Mouse (Mus musculus) heart, postnatal 36 days (tissue): ENCODE measurements at regions not wholly inside any gene's neighbourhood (a gene's known extent, or its start where the extent isn't known, plus 50 kb on each side); places are given as distances from the start of the nearest gene placed in this dataset.

Source experiments
- DNase-seq, 2 experiments: peaks; one replicate each; pipeline ENCODE4 v3.0.0; 2021 to 2022
- intact Hi-C: fragments of 180-260 bp; cut with DNase I; formaldehyde crosslinking; loops from one replicate; pipeline ENCODE4 v1.15.1; 2025

DNA sequence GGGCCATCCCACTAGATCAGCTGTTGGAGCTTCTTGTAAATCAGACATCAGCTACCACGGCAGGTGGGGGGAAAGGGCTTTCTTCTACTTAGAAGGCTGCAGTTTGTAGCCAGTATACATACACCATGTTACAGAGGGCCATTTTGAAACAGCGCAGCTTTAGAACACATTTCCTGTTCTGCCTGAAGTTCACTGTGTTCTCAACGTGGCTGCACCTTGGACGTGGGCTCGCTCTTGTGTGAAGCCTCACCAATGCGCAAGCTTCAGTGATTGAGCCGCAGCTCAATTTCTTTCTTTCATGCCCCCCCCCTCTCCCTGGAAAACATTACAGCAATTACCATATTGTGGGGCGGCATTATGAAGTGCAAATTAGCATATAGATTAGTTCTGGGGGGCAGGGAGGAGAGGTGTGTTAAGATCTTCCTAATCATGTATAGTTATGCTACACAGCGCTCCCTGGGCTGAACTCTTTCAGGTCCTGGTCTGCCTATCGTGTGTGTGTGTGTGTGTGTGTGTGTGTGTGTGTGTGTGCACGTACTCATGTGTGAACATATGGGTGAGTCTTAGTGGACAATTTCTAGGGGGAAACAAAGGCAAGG is 97.9 kb upstream of the Eef1e1 start:
- intact Hi-C loops, result no loop called here

DNA sequence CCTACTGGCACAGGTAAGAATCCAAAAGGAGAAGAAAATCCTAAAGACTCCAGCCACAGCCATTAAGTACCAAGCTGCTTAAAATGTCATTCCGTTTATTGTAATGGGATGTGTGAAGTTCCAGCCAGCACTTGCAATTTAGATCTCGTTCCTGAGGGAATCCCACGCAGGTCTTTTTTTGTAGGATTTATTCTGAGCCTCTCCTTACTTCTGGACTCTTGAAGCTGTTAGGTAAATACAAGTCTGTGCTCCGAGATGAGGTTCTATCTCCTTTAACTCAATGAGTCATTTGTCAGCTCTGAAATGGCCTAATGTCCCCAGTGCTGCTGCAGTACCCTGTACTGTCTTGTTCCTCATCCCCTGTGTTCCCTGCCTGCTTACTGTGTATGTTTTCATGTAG is 94.9 kb upstream of the Eef1e1 start:
- intact Hi-C loops, result no loop called here
- DNase-seq, result no peak

More for the DNA sequence above, 97.9 kb upstream of the Eef1e1 start:
- no peak for DNase-seq

GRCm38 (mm10) chr13:38751876-38752275 is 93.0 kb upstream of the Eef1e1 start:
- intact Hi-C loops, result no loop called here
- DNase-seq, result no peak

DNA sequence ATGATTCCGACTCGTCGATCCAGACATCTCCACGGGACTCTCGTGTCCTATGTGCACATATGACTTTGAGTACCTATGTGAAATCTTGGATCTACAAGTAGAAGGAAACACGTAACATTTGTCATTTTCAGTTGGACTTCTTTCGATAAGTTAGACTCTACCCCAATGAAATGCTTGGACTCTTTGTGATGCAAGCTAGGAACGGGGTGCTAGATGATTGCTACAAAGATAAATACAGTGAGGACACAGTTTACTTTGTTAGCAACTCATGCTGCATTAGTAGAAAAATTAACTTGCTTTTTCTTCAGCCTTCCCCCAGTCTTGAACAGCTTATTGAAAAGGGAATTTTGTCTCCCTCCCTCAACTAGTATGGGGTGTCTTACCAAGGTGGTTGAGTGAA is 81.2 kb upstream of the Eef1e1 start:
- intact Hi-C loops, result no loop called here
- DNase-seq, result no peak

DNA sequence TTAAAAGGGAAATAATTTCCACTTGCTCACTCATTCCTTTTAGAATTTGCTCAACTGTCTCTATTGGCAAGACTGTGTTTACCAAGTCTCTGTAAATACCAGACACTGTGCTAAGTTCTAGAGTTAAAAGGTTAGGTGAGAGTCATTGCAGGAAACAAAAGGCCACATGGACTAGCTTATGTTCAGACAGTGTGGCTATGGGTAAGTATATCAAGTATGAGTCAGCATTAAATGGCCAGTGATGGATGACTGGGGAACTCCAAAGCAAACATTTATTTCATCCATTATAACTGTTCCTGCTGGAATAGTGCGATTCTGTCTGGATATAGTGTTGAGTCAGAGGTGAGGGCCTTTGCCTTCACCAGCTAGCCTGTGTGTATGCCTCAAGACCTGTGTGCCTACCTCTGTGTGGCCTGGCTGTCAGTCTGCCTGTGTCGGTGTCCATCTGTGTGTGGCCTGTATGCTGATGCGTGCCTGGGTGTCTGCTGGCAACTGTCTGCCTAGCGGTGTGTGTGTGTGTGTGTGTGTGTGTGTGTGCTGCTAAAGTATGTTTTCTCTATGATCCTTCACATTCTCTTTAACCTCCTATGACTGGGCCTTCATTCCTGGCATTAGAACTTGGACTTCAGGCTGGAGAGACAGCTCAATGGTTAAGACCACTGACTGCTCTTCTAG is 77.6 kb upstream of the Eef1e1 start:
- DNase-seq, result no peak
- intact Hi-C loops, result no loop called here

- intact Hi-C loops, result no loop called here
- DNase-seq, result no peak
Measured at GRCm38 (mm10) chr13:38735294-38735693, 76.4 kb upstream of the Eef1e1 start.

- intact Hi-C loops, result no loop called here
- no peak for DNase-seq
Measured at GRCm38 (mm10) chr13:38733246-38733645, 74.4 kb upstream of the Eef1e1 start.

DNA sequence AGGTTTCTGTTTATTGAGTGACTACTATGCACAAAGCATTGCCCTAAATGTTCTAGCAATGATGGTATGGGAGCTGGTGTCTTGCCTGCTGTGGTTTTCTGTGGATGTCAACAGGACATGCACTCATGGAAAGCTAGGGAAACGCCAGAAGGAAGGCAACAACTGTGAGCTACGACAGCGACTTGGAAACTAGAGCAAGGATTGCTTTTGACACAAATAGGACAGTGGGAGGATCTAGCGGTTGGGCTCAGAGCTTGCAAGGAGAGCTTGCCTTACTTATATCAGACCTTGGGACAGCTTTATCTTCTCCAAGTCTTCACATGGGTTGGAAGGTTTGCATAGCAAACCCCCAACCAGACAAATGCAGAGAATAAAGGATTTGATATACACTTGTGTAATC is 66.6 kb upstream of the Eef1e1 start:
- DNase-seq, result no peak
- intact Hi-C loops, result no loop called here

- intact Hi-C loops, result no loop called here
- DNase-seq, result no peak
Measured at GRCm38 (mm10) chr13:38721166-38721565, 62.3 kb upstream of the Eef1e1 start.

- intact Hi-C loops, result no loop called here
- no peak for DNase-seq
Measured at GRCm38 (mm10) chr13:38714838-38715237, 56.0 kb upstream of the Eef1e1 start.
